Mouse (Mus musculus): ENCODE measurements around the gene Celf1. TPM values are rescaled to one million over a fixed set of nuclear protein-coding genes. Genes with fewer than 3 reads are reported as not detected.
"Not testable (repeated sequence)": the region's sequence is repeated elsewhere in the genome, so short reads cannot be mapped to it uniquely, and the experiment has no call there.

Gene Celf1
- polyA plus RNA-seq, 1 experiment: 210 TPM

DNA sequence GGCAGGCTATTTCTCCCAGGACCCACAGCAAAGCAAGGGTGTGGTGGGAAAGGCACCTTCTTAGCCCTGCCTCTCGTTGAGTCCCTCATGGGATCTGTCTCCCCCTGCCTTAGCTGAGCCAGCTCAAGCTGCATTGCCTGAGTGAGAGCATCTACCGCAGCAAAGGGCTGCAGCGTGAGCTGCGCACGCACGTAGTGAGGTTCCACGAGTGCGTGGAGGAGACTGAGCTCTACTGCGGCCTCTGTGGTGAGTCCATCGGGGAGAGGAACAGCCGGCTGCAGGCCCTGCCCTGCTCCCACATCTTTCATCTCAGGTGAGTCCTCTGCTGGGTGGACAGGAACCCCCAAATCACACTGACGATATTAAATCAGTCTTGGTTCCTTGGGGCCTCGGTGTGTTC is 104.5 kb downstream of the Celf1 start:
- H3K4me1 ChIP-seq (ENCODE audit: control insufficient read depth, insufficient read depth, low read length): no peaks in the 10 kb centered on the region
- no peak overlapping the region for H3K27ac ChIP-seq (ENCODE audit: insufficient read depth, low read depth, low read length)
- TF ChIP-seq POLR2A (IDR thresholded peaks at IDR 0.05; ENCODE audit: insufficient read depth, low read depth, low read length) (no peak), CTCF (IDR thresholded peaks at IDR 0.05; ENCODE audit: insufficient read depth, low read depth, low read length) (no peak)
- H3K4me3 ChIP-seq (ENCODE audit: insufficient read depth, low read depth, low read length): no peak overlapping the region
- WGBS: 89% methylated on average over 13 of the region's 13 CpGs

- 94% methylated on average over 1 of the region's 1 CpGs for WGBS
- not testable (repeated sequence) for H3K4me3 ChIP-seq (ENCODE audit: insufficient read depth, low read depth, low read length); H3K4me1 ChIP-seq (ENCODE audit: control insufficient read depth, insufficient read depth, low read length); H3K27ac ChIP-seq (ENCODE audit: insufficient read depth, low read depth, low read length)
Observed at GRCm38 (mm10) chr2:91045805-91046204, 105.6 kb downstream of the Celf1 start.

GRCm38 (mm10) chr2:91047359-91047758 is 107.2 kb downstream of the Celf1 start:
- 76% methylated on average over 9 of the region's 9 CpGs for WGBS
- Histone ChIP-seq H3K4me1 (ENCODE audit: control insufficient read depth, insufficient read depth, low read length) (no peaks in the 10 kb centered on the region), H3K4me3 (ENCODE audit: insufficient read depth, low read depth, low read length) (no peak overlapping the region), H3K27ac (ENCODE audit: insufficient read depth, low read depth, low read length) (no peak overlapping the region)
- TF ChIP-seq CTCF (IDR thresholded peaks at IDR 0.05; ENCODE audit: insufficient read depth, low read depth, low read length) (no peak), POLR2A (IDR thresholded peaks at IDR 0.05; ENCODE audit: insufficient read depth, low read depth, low read length) (no peak)

DNA sequence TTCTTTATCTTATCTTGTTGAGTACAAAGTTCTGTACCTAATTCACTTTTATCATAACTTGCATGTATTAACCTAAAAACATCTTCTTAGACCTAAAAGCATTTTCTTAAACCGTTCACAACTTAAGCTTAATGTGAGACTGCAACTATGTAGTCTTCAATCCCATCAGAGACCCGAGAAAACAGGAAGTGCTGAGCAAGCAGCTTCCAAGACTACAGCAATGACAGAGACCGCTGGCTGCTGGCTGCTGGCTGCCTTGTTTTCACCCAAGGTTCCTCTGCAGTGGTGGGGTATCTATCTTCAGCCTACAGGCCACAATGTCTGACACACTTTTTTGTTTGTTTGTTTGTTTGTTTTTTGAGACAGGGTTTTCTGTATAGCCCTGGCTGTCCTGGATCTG is 111.7 kb downstream of the Celf1 start:
- Histone ChIP-seq H3K4me3 (ENCODE audit: insufficient read depth, low read depth, low read length) (no peak overlapping the region), H3K27ac (ENCODE audit: insufficient read depth, low read depth, low read length) (no peak overlapping the region), H3K4me1 (ENCODE audit: control insufficient read depth, insufficient read depth, low read length) (peaks cover 9% of the 10 kb centered on the region)
- no peak for TF ChIP-seq POLR2A (IDR thresholded peaks at IDR 0.05; ENCODE audit: insufficient read depth, low read depth, low read length)
- no peak for TF ChIP-seq CTCF (IDR thresholded peaks at IDR 0.05; ENCODE audit: insufficient read depth, low read depth, low read length)
- WGBS: 79% methylated on average over 3 of the region's 3 CpGs

DNA sequence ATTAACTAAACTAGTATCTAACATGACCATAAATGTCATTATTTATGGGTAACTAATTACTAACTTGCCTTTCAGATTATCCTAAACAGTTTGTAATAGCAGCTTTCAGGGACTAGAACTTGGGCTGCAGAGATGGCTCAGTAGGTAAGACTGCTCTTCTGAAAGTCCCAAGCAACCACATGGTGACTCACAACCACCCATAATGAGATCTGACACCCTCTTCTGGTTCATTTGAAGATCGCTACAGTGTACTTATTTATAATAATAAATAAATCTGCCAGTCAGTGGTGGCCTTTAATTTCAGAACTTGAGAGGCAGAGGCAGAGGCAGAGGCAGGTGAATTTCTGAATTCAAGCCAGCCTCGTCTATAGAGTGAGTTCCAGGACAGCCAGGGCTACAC is 112.6 kb downstream of the Celf1 start:
- Histone ChIP-seq H3K4me3 (ENCODE audit: insufficient read depth, low read depth, low read length) (no peak overlapping the region), H3K27ac (ENCODE audit: insufficient read depth, low read depth, low read length) (no peak overlapping the region), H3K4me1 (ENCODE audit: control insufficient read depth, insufficient read depth, low read length) (peaks cover 9% of the 10 kb centered on the region)
- TF ChIP-seq POLR2A (IDR thresholded peaks at IDR 0.05; ENCODE audit: insufficient read depth, low read depth, low read length): no peak
- TF ChIP-seq CTCF (IDR thresholded peaks at IDR 0.05; ENCODE audit: insufficient read depth, low read depth, low read length): no peak
- 41% methylated on average over 2 of the region's 2 CpGs for WGBS

DNA sequence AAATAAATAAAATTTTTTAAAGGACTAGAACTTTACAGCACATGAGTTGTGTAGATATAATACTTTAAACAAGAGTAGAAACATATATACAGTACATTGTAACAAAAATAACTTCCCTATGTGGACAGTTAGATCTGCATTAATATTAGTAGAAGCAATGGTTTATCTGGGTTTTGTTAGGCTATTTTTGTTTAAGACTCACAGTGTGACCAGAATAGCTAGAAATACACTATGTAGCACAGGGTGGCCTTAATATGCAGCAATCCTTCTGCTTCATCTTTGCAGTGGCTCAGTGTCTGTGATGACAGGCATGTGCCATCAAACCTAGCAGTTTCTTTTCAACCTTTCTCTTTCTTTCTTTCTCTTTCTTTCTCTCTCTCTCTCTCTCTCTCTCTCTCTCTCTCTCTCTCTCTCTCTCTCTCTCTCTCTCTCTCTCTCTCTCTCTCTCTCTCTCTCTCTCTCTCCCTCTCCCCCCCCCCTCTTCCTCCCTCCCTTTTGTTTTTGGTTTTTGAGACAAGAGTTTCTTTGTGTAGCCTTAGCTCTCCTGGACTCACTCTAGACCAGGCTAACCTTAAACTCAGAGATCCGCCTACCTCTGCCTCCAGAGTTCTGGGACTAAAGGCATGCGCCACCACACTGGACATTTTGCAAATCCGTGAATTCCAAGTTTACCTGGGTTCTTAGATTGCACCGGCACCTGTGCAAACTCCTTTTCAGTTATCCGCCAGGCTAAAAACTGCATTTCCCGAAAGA is 113.2 kb downstream of the Celf1 start:
- Histone ChIP-seq H3K4me1 (ENCODE audit: control insufficient read depth, insufficient read depth, low read length) (peaks cover 9% of the 10 kb centered on the region), H3K4me3 (ENCODE audit: insufficient read depth, low read depth, low read length) (peak overlapping the region; percentile 93), H3K27ac (ENCODE audit: insufficient read depth, low read depth, low read length) (no peak overlapping the region)
- no peak for TF ChIP-seq POLR2A (IDR thresholded peaks at IDR 0.05; ENCODE audit: insufficient read depth, low read depth, low read length)
- no peak for TF ChIP-seq CTCF (IDR thresholded peaks at IDR 0.05; ENCODE audit: insufficient read depth, low read depth, low read length)
- under 1% methylated on average over 6 of the region's 6 CpGs for WGBS

- WGBS: under 1% methylated on average over 40 of the region's 40 CpGs
- Histone ChIP-seq H3K4me1 (ENCODE audit: control insufficient read depth, insufficient read depth, low read length) (peaks cover 9% of the 10 kb centered on the region), H3K27ac (ENCODE audit: insufficient read depth, low read depth, low read length) (peak within 1 kb of the TSS; percentile 98), H3K4me3 (ENCODE audit: insufficient read depth, low read depth, low read length) (peak within 1 kb of the TSS; percentile 93)
- TF ChIP-seq CTCF (IDR thresholded peaks at IDR 0.05; ENCODE audit: insufficient read depth, low read depth, low read length): no peak
- peak; percentile 82 for TF ChIP-seq POLR2A (IDR thresholded peaks at IDR 0.05; ENCODE audit: insufficient read depth, low read depth, low read length)
Observed at GRCm38 (mm10) chr2:91053934-91054382, 113.8 kb downstream of the Celf1 start, which contains the start of gene Psmc3. TSS of gene Psmc3 (plus strand) at chr2:91054009.

DNA sequence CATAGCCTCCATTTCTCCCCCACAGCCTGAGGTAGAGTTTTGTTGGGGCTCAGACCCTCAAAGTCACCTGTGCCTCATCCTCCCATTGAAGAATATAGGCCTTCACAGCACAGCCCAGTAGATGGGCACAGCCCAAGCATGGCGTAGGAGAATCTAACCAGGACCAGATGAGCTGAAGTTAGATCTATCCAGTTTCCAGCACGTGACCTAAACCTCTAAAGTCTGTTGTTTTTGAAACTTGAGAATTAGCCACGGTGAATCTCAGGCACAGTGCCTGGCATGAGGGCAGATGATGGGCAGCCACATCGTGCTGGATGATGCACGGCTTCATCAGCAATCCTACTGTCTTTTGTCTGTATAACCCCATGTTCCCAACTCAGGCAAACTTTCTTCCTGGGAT is 118.3 kb downstream of the Celf1 start:
- TF ChIP-seq POLR2A (IDR thresholded peaks at IDR 0.05; ENCODE audit: insufficient read depth, low read depth, low read length) (no peak), CTCF (IDR thresholded peaks at IDR 0.05; ENCODE audit: insufficient read depth, low read depth, low read length) (no peak)
- Histone ChIP-seq H3K27ac (ENCODE audit: insufficient read depth, low read depth, low read length) (no peak overlapping the region), H3K4me3 (ENCODE audit: insufficient read depth, low read depth, low read length) (no peak overlapping the region), H3K4me1 (ENCODE audit: control insufficient read depth, insufficient read depth, low read length) (peaks cover 14% of the 10 kb centered on the region)
- 87% methylated on average over 5 of the region's 5 CpGs for WGBS

GRCm38 (mm10) chr2:91059376-91059775 is 119.2 kb downstream of the Celf1 start:
- no peak overlapping the region for H3K4me3 ChIP-seq (ENCODE audit: insufficient read depth, low read depth, low read length)
- WGBS: 96% methylated on average over 2 of the region's 2 CpGs
- H3K4me1 ChIP-seq (ENCODE audit: control insufficient read depth, insufficient read depth, low read length): peaks cover 14% of the 10 kb centered on the region
- TF ChIP-seq POLR2A (IDR thresholded peaks at IDR 0.05; ENCODE audit: insufficient read depth, low read depth, low read length): 0 out of 2 replicates have a peak, but pooled peaks have one; percentile 12
- TF ChIP-seq CTCF (IDR thresholded peaks at IDR 0.05; ENCODE audit: insufficient read depth, low read depth, low read length): no peak
- H3K27ac ChIP-seq (ENCODE audit: insufficient read depth, low read depth, low read length): no peak overlapping the region
